Mouse (Mus musculus) mouse embryonic stem cell (cell line): Measurements from ENCODE around the gene Col16a1.

ENCODE experiments used
- in situ Hi-C, 2 experiments: fragments of 300-500 bp; cut with MboI; formaldehyde crosslinking; loops; 1 replicate in 1 of 2; 3 replicates in 1 of 2; pipeline ENCODE4 v1.14.3; 2019 to 2020; ENCODE audit warnings: low sequenced_read_pairs in 2 of 2, low pct_unique_long_range_greater_than_20kb in 1 of 2, mixed read lengths in 1 of 2; ENCODE audit not compliant: unreplicated experiment in 1 of 2

Gene Col16a1

DNA sequence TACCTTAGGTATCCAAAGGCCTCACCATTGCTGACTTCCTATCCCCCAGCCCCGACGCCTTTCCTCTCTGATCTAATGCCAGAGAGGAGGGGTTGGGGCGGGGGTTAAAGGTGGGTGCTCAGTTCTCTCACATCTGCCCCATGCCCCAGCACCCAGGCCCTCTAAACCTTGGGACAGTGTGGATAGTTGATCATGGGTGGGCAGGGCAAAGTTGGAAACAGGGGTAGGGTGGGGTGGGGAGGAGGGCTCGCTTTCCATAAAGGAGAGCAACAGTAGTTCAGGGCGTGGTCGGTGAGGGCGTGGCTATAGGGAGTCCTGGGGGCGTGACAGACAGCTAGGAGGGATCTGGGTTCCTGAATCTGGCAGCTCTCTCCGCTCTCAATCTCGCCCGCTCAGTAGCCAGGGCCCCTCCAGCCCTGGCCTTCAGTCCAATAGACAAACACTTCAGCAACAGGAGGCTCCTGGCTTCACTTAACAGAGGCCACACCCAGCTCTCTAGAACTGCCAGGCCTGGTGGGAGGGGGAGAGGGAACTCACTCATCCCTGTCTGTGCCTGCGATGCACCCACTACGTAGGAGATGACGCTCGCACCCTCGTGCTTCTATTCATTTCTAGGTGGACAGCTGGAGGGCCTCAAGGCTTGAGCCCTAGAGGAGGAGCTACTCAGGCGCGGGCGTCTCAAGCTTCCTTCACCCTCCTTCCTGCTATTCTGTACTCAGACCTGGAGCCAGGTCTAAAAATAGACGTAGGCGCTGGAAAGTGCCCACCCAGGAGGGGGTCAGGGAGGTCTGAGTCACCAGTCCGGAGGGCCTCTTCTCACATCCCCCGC, 10.9 kb upstream of the Col16a1 start:
- in situ Hi-C loops, result no loop called here

- in situ Hi-C loops, result no loop called here
These were observed 8.3 kb upstream of the Col16a1 start for GRCm38 (mm10) chr4:130039351-130039750.

DNA sequence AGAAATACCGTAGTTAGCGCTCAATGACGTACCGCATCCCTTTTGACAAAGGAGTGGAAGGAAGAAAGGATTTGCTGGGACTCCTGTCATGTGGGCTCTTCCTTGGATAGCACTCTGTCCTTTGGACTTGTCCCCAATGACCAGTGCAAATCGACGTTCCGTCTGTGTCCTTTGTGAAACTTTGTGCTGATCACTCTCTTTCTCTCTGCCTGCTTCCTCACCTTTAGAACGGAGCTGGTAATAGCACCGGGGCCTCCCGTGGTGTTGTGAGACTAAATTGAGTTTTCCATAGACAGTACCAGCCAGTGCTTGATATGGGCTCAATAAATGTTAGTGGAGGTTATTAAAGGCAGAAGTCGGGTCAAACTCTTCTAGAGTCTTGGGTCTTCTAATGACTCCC, 6.6 kb upstream of the Col16a1 start:
- in situ Hi-C loops, result no loop called here

DNA sequence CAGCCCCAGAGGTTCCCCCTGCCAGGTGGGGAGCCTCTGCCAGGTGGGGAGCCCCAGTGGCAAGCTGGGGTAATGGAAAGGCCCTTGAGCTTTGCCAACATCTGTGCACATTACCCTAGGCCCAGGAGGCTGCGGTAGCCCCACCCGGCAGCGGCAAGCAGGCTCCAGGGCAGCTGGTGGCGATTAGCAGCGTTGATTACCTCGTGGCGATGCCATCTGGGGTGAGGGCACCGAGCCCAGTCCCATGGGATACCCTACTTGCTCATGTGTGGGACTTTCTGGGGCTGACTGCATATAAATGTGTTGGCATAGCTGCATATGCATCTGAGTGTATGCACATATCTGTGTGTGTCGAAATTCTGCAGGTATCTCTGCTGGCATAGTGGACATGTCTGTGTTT, 3.4 kb upstream of the Col16a1 start:
- in situ Hi-C loops, result no loop called here

DNA sequence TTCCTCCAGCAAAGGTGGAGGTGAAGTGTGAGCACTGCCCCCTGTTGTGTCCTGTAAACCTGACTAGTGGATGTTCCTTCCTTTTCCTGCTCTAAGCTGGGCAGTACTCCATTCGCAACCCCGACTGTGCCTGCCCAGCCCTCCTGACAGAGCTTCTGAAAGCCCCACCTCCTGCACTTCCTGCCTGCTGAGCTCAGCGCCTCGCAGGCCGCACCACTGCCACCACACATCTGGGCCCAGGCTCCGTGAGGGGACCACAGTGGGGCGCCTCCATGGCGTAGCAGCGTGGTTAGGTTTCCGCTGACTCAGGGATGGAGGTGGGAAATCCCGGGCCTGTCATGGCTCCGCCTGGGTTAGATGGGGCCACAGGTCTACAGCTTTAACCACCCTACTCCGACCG, 2.0 kb upstream of the Col16a1 start:
- in situ Hi-C loops, result no loop called here

DNA sequence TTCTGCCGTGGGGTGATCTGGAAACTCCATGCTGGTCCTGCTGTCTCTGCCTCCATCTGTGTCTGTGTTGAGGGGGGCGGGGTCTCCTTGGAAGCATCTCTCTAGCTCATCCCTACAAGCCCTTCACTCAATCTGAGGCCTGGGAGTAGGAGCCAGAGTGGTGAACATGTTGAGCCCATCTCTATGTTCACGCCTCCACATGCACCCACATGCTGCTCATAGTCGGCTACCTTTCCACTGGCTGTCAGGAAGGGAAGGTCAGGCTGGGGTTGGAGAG, 501 bp downstream of the Col16a1 start:
- in situ Hi-C loops, result no loop called here

DNA sequence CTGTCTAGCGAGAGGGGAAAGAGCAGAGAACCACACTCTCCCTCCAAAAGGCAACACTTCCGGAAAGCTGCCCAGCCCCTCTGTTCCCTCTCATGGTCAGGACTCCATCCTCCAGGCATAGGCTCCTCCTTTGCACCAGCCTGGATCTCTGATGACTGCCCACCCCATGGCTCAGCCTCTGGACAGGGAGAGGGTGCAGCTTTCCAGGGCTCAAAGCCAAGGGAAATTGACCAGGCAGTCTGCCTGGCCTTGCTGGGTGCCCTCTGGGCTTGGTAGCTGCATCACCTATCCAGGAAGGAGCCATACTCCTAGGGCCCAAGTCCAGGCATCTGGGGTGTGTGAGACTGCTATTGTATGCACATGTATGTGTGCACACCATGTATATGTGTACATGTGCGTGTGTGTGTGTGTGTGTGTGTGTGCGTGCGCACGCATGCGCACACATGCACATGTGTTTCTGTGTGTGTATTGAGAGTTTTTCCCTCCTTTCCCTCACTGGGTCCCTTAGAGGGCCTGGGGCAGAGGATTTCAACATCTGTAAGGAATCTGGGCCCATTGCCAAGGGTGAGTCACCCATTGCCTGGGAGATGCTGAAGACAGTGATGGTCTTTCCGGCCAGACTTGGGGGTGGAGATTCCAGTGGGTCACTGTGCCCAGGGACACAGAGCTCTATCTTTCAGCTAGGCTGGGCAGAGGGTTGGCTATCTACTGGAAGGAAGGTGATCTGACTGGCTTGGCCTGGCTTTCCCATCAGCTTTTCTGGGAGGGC, 2.6 kb downstream of the Col16a1 start:
- in situ Hi-C loops, result no loop called here

DNA sequence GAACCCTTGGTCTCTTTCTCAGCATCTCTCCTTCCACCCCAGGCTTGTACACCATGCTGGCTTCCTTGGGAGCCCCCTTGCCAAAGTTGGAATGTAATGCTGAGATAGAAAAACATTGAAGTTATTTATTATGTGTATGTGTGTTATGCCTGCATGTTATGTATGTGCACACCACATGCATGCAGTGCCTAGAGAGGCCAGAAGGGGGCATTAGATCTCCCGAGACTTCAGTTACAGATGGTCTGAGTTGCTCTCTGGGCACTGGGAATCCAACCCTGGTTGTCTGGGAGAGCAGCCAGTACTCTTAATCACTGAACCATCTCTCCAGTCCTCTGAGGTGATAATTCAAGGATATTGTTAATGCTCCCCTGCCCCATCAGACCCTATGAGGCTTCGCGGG, 4.6 kb downstream of the Col16a1 start:
- in situ Hi-C loops, result no loop called here

GRCm38 (mm10) chr4:130053111-130053510, 5.5 kb downstream of the Col16a1 start:
- in situ Hi-C loops, result no loop called here

GRCm38 (mm10) chr4:130054727-130055126, 7.1 kb downstream of the Col16a1 start:
- in situ Hi-C loops, result no loop called here

DNA sequence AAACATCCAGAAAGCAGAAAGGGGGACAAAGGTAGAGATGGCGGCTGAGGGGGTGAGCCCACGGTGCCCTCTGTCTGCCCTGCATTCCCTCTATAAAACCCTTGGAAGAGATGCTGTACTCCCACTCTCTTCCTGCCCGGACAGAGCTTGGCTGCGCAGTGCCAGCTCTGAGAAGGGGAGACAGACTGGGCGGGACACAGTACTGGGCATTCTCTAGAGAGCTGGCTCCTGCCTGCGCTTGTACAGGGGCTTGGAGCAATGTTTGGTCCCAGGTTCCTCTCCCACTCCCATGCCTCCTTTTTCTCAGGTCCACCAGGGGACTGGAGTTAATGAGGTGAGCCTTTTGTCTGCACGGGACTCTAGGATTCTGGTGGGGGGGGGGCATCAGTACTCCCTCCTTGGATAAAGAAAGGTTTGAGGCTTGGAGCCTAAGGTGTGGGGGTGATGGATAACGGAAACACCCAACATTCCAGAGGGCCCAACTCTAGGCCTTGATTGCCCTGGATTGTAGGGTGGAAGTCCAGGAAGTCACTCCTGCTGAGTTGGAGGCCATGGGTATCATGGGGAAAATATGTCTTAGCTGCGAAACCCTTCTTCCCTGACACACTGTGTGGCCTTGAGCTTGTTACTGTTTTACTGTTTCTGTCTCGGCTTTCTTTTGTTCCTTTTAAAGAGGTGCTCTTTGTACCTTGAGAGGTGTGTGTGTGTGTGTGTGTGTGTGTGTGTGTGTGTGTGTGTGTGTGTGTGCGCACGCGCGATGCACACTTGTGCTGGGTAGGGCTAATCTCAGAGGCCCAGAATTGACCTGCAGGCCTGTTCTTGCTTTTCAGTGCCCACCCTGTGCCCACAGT, 7.7 kb downstream of the Col16a1 start:
- in situ Hi-C loops, result no loop called here

- in situ Hi-C loops, result no loop called here
These were observed 8.3 kb downstream of the Col16a1 start for GRCm38 (mm10) chr4:130056011-130056322.

DNA sequence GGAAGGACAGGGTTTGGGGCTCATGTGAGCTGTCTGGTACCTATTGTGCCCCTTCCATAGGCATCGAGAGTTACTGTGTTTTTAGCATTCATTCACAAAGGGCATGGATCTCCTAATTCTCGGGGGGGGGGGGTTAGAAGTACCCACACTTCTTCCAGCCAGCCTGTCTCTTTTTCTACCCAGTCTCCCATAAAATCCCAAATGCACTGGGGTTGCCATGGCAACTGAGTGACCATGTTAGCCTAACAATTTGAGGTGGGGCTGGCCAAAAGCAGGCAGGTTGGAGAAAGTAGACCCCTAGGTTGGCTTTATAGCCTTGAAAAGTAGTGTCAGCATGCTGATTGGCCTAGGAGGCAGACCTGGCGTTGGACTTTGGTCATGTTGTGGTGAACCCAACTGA, 8.8 kb downstream of the Col16a1 start:
- in situ Hi-C loops, result no loop called here

DNA sequence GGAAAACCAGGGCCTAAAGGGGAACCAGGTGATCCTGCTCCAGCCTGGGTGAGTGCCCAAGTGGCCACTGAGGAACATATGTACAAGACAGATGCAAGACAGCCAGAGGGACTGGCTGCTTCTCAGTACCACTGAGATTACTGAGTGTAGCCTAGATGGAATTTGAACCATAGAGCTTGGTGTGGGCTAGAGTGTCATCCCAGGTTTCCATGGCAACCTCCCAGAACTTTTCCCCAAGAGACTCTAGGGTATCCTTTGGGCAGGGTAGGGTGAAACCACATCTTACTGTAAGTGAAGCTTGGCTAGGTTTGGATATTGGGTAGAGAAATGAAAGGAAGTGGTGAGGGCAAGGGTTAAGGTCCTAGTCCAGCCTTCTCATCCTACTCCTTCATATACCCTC, 13.3 kb downstream of the Col16a1 start:
- in situ Hi-C loops, result no loop called here

- in situ Hi-C loops, result no loop called here
These were observed 15.6 kb downstream of the Col16a1 start for GRCm38 (mm10) chr4:130063191-130063590.

DNA sequence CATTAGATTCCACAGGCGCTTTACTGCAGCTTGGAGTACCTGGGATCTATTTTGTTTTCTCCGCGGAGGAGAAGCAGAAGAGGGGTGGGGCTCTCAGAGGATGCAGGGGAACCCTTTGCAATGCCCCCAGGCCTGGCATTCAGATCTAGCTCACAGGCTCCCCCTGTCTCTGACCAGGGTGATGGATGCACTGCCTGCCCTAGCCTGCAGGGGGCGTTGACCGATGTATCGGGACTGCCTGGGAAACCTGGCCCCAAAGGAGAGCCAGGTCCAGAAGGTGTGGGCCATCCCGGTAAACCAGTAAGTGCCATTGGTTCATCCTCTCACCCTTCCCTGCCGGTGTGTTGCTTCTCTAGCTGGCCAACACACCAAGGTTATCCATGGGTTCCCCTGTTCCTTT, 19.2 kb downstream of the Col16a1 start:
- in situ Hi-C loops, result no loop called here

DNA sequence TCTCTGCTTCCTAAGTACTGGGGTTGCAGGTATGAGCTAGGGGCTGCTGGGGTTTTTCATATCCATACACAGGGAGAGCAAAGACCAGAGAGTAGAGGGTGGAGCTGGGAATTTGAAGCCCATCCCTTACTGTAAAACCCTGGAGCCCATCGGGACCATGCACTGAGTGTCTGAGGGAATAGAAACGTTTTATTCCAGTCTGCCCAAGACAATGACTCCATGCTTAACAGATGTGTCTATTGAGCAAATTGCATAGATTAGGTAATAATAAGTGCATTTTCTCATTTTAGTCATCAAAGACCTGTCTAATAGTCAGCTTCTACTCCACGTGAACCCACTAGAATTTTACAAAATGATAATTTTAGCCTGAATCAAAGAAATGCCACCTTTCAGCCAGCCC, 22.9 kb downstream of the Col16a1 start:
- in situ Hi-C loops, result loop anchor here in 1 of 2 experiments (10.0 kb wide), 1 partner anchor 116 kb away; no protein-coding TSS in a partner anchor

GRCm38 (mm10) chr4:130071758-130072157, 24.1 kb downstream of the Col16a1 start:
- in situ Hi-C loops, result loop anchor here in 1 of 2 experiments (10.0 kb wide), 1 partner anchor 117 kb away; no protein-coding TSS in a partner anchor

DNA sequence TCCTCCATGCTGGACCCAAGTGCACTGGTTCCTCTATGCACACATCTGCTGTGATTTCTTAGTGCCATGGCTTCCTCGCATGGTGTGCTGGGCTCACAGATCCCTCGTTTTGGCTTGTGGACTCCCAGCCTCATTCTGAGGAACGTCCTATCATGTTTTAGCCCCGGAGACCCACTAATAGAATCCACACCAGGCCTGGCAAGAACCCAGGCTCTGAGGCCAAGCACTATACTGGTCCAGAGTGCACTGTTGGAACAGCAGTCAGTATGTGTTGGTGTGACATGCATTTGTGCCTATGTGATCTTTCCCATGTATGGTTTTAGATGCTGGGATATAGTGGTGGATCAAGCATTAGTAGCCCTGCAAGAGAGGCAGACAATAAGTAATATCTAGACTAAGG, 25.7 kb downstream of the Col16a1 start:
- in situ Hi-C loops, result loop anchor here in 1 of 2 experiments (10.0 kb wide), 1 partner anchor 119 kb away; no protein-coding TSS in a partner anchor
